Mouse (Mus musculus) right cerebral cortex, postnatal 10 days (tissue): ENCODE results near the gene Zfp503.

ENCODE experiments used
- DNase-seq, 2 experiments: peaks; one replicate each; pipeline ENCODE4 v3.0.0; 2021; ENCODE audit warnings: low spot score in 2 of 2

Gene Zfp503

DNA sequence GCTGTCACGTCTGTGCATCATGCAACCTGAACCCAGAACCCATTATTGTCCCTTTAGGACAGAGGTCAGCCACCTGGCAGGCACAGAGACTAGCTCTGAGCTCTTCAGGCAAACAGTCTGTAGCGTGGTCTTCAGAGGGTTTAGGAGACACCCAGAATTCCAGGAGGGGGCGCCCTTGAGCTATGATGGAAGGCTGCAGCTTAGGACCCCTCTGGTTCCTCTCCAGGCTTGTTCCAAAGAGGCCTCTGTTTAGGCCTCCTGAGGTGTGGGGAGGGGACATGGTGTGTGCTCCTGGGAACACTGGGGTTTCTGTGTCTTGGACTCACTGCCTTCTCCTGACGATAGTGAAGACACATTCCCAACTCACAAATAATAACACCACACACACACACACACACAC, 20.4 kb downstream of the Zfp503 start:
- DNase-seq: peak; percentile 55 to 80

DNA sequence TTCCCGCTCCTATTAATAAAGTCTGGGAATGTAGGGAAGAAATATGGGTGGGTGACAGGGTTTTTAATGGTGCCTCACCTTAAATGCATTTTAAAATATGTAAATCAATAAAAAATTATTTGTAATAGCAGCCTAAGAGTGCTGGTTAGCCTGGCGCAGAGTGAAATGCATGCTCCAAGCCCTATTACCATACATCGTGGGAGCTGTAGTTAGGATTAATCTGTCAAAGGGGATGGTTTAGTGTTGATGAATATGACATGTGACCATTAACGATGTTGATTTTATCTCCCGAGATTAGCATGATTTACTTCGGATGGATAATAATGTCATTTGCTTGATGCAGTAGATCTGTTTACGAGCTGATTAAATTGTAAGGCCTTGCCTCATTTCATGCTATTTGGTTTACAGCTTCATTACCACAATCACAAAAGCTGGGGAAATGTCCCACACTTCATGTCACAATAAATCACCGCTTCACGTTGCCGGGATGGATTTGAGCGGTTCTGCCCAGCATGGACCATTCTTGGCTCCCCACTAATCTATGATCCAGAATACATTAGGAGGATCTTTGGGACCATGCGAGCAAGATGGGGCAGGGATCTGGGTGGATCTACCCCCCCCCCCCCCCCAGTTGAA, 21.9 kb downstream of the Zfp503 start:
- DNase-seq: no peak

DNA sequence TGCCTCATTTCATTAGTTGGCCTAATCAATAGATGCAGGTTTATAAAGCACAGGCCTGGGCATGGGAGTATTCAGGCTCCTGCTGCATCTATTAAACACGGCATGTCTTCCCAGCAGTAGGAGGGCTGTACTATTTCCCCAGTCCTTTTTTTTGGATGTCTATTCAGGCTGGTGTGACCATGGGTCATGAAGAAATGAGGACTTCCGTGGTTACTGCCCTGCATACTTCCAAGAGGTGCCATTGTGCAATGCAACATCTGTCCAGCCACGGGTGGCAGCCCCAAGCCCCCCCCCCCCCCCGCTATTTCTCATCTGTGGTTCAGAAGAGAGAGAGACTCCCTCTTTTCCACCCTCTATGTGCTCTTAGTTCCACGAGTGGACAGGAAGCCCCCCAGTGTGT, 23.1 kb downstream of the Zfp503 start:
- no peak for DNase-seq

DNA sequence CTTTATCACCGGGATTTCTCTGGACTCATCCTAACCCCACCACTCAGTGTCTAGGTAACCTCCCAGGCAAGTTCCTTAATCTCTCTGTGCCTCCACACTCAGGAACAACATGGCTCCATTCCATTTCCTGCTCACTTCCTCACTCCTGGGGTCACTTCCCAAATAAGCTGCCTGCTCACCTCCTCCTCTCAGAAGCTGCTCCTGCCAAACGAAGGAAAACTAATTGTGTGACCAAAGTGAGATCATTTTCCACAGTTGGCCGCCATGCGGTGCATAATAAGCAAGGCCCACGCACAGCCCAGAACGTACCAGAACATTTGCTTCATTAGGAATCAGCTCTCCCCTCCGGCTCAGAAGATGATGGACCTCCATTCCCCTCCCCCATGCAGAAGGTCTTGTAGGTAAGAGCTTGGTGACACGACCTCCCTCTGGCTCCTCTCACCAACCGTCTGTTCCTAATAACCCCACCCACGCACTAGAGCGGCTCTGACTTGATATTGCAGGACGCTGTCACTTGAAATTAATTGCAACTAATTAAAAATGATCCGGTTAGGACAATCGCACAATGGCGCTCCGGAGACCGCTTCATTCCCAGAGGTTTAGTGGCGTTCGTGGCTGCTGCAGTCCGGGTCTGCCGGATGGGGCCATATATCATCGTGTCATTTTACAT, 26.9 kb downstream of the Zfp503 start:
- DNase-seq: peak; percentile 39 to 41

DNA sequence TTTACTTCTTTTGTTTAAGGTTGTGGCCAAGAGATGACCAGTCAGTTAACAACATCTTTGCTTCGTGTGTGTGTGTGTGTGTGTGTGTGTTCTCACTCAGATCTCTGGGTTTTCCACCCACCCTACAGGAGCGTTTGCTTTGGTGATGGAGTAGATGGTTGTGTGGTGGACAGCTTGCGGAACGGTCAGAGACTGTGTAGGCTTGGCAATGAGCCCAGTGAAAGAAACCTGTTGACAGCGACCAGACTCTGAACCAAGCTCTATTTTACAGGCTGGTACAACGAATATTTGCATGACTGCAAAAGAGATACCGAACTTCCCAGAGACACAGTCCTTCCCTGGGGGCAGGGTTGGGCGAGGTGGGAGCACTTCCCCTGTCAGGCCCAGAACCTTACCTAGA, 30.2 kb downstream of the Zfp503 start:
- peak; percentile 38 to 45 for DNase-seq

DNA sequence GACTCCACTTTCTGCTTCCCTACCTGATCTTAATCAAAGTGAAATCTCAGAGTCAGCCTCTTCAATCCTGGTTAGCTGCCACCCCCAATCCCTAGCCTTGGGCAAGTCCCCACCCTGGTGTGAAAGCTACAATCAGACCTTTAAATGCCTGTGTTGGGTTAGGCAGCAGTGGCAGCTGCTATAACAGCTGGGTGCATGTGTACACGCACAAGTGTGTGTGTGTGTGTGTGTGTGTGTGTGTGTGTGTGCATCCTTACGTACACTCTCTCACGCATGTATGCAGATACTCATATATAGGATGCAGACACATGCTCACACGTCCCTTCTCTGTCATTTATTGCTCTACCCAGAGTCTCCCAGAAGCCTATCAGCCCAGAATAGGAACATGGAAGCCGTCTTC, 30.8 kb downstream of the Zfp503 start:
- DNase-seq: no peak

DNA sequence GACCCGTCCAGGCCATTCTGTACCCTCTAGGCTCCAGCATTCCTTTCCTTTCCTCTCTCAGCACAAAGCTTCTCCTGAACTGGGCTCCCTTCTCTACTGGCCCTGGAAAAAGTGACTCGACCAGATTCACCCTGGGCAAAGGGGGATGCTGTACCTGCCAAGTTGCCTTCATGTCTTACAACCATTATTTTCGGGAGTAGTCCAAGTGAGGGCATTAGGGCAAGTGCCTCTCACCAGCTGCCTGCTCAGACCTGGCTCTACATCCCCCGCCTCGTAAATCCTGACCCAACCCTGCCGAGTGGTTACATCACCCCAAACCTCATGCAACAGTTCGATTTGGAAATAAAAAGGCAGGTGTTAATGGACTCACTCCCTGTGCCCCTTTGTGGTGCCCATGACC, 36.9 kb downstream of the Zfp503 start:
- DNase-seq: no peak

DNA sequence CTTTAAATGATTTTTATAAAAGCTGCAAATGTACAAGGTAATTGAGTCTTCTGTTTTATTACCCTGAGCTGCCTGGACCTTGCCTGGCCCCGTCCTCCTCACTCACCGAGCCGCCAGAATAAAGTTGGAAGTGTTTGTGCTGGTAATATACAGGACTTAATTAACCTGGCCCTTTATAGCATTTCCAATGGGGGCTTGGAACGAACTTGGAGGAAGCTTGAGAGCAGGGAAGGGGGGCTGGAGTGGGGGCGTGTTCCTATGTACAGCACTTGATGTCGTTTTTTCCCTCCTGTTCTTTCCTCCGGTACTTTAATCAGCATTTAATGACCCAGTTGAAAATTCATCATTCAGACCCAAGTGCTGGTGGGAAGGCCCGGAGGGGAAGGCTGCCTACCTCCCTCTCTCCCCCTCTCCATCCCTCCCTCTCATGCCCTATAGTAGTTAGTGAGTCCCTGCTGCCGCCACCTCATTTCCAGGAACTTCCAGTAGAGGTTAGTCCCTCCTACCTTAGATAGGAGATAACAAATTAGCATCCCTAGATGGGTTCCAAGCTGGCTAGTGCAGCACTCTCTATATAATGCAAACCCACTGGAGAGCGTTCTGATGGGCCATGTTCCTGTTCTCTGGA, 37.4 kb downstream of the Zfp503 start:
- DNase-seq: no peak

DNA sequence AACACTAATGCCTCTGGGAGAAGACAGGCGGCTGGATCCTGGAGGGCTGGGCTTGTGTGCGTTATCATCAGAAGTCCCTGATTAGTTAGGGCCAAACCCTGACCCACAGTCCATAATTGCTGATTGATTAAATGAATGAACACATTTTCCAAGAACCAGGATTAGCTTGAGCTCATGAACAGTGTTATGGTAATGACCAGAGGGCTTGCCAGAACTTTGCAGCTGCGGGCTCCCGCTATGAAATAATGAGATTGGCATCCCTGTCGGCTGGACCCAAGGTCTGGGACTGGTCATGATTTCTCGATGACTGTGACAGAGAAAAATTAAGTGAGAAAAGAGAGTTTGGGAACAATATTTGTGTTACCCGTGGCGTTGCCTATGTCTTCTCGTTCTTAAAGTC, 44.5 kb downstream of the Zfp503 start:
- no peak for DNase-seq

DNA sequence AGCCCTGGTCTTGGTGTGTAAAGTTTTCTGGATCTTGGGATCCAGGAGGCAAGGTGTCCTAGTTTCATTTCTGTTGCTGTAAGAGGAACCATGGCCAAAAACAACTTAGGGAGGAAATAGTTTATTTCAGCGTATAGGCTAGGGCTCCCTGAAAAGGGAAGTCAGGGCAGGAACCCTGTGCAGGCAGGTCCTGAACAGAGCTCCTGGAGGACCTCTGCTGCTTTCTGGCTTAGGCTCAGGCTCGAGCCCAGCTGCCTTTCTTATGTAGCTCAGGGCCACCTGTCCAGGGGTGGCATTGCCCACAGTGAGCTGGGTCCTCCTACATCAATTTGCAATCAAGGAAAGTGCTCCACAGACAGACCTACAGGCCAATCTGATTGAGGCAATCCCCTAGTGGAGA, 47.8 kb downstream of the Zfp503 start:
- no peak for DNase-seq

DNA sequence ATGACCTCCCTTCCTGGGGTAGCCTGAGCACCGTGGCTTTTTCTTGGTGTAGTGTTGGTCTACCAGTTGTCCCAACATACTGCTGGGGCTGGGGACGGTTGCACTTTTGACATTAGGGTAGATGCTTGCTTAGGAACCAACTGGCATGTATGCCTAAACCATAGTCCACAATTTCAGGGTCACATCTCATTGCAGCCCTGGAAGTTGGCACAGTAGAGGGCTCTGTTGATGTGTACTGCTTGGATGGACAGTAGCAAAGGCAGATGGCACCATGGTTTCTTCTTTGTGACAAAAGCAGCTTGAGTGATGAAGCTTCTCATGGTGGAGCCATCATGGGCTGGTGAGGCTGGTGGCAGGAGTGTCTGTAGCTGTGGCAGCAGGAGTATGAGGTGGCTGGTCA, 52.3 kb downstream of the Zfp503 start:
- DNase-seq: no peak

DNA sequence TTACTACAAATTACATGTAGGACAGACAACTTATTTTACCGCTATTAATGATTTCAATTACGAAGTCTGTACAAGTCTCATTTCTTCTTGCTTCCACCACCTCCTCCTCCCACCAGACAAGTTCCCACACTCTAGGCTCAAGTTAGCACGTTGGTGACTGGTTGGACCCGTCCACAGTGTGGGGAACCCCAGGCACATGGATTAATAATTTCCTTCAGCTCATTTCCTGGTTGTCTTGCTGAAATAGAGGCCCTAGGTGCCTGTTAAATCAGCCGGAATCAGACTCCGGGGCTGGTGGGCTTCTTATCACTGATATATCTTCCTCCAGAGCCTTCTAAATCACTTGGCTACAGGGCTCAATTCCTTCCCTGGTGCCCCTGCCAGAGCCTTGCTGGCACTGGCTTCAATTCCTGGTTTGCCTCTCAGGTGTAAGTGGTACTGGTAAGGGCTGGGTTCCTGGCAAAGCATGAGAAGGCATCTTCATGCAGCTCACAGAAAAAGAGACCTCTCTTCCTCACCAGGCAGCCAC, 53.2 kb downstream of the Zfp503 start:
- DNase-seq: no peak
